Mouse (Mus musculus) T-cell, adult 2 months (primary cell): ENCODE results near the gene Cyp4f18.
"Not testable (repeated sequence)": the region's sequence is repeated elsewhere in the genome, so short reads cannot be mapped to it uniquely, and the experiment has no call there.

Experiments used
- DNase-seq: peaks from one replicate; pipeline ENCODE4 v3.0.0; 2022; ENCODE audit warnings: low spot score

Cyp4f18 gene

DNA sequence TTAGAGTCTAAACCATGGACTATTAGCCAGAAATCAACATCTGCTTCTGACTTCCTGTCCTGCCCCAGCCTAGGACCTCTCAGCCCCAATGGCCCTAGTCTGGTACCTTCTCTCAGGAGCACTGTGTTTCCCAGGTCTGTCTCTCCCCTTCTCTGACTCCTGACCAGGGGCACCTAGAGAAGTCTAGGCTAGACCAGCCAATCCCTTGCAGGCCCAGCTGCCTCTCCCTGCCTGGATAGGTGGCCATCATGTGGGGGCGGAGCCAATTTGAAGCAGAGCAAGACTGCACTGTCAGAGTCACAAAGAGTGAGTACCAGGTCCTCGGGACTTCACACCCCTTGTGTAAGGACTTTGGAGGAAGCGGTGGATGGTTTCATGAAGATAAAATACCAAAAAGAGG lies at the start of gene Cyp4f18:
Cyp4f18 (minus strand) TSS at position 154 of the 400 bp plus-strand sequence.
- DNase-seq: no peak

GRCm38 (mm10) chr8:72057643-72058042 lies 48.2 kb upstream of the Cyp4f18 start:
- DNase-seq: not testable (repeated sequence)

- not testable (repeated sequence) for DNase-seq
These were observed 45.2 kb upstream of the Cyp4f18 start for GRCm38 (mm10) chr8:72054633-72055032.

DNA sequence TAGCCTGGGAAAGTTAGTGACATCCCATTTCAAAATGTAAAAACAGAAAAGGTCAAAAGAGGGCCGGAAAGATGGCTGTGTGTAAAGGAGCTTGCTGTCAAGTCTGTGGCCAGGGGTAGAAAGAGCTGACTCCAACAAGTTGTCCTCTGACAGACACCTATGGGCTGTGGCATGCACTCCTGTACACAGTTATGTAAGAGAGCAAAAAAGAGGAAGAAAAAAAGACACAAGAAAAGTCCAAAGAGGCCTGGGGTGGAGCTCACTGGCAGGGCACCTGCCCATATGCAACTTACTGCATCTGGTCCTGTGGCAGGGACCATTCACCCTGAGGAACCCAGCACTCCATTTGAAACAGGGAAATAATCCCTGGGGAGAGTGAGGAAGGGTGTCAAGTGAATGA lies 33.1 kb upstream of the Cyp4f18 start:
- no peak for DNase-seq

DNA sequence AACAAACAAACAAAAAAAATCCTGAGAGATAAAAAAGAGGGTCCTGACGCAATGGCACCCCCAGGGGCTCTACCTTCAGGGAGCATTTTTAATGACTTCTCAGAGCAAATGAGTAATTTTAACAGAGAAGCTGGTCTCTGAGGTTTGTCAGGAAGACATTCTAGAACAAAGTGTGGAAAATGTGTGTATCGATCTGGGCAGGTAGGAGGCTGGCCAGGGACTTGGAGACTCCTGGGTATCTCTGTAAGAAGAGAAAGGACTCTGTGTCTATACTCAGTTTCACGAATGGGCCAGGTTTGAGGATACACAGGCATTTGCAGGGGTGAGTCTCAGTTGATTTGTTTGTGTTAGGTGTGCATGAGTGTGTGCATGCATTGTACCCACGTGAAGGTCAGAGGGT lies 31.5 kb upstream of the Cyp4f18 start, which contains the start of gene Olfr372:
Olfr372 (plus strand) TSS at position 301 of the 400 bp plus-strand sequence.
- not testable (repeated sequence) for DNase-seq

DNA sequence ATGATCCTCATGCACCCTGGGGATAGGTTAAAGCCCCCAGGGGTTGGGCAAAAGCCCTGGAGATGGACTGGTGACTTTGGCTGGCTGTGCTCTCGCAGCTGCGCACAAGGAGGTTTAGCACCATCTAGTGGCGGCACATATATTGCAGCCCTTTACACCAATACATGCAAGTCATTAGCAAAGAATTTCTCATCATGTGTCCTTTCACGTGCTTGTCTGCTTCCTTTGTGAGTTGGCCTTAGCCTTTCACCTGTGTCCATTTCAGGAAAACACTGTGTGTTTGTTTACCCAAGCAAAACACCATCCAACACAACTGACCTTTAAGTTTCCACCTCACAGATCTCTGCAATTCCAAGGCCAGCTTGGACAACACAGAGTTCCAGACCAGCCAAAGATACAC lies 23.5 kb upstream of the Cyp4f18 start:
- DNase-seq: peak; percentile 47

GRCm38 (mm10) chr8:72024886-72025285 lies 15.5 kb upstream of the Cyp4f18 start:
- DNase-seq: peak; percentile 48

GRCm38 (mm10) chr8:72019816-72020215 lies 10.4 kb upstream of the Cyp4f18 start:
- no peak for DNase-seq

DNA sequence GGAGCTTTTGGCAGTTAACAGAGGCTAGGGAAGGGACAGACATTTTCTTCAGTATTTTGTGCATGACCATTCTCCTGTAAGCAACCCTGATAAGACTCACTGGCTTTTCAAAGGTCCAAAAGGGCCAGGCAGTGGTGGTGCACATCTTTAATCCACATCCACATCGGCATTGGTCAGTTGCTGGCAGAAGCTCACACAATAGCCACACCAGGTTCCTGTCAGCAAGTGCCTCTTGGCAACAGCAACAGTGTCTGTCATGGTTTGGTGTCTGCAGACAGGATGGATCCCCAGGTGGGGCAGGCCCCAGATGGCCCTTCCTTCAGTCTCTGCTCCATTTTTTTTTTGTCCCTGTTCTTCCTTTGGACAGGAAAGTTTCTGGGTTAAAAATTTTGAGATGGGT lies 9.6 kb upstream of the Cyp4f18 start:
- not testable (repeated sequence) for DNase-seq

GRCm38 (mm10) chr8:72018141-72018540 lies 8.7 kb upstream of the Cyp4f18 start:
- DNase-seq: no peak

- not testable (repeated sequence) for DNase-seq
These were observed 7.9 kb upstream of the Cyp4f18 start for GRCm38 (mm10) chr8:72017339-72017738.

- not testable (repeated sequence) for DNase-seq
These were observed 4.2 kb upstream of the Cyp4f18 start for GRCm38 (mm10) chr8:72013506-72014228.

- DNase-seq: no peak
These were observed 1.2 kb downstream of the Cyp4f18 start for GRCm38 (mm10) chr8:72008134-72008641.

- no peak for DNase-seq
These were observed 2.7 kb downstream of the Cyp4f18 start for GRCm38 (mm10) chr8:72006763-72007162.

DNA sequence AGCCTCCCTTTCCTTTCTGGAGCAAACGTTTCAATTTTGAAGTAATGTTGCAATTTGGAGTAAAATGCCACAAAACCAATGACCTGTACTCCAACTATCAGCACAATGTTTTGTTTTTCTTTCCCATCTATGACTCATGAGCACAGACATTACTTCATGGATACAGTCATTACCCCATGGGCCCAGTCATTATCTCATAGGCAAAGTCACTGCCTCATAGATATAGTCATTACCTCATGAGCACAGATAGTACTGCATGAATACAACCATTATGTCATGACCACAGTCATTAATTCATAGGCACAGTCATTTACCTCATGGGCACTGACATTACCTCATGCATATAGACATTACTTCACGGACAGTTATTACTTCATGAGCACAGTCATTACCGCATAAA lies 3.5 kb downstream of the Cyp4f18 start:
- no peak for DNase-seq

- DNase-seq: no peak
These were observed 6.5 kb downstream of the Cyp4f18 start for GRCm38 (mm10) chr8:72002942-72003341.

DNA sequence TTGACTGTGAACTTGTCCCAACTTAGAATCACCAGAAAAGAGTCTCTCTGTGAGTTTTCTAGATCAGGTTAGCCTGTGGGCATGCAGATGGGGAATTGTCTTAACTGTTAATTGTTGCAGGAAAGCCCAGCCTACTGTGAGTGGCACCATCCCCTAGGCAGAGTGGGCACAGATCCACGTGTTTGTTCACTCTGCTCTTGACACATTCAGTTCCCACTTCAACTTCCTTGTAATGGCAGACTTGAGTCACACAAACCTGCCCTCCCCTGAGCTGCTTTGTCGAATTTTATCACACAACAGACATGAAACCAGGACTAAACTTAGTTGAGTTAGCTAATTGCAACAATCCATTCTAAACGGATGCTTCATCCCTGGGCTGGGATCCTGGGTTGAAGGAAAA lies 9.2 kb downstream of the Cyp4f18 start:
- DNase-seq: no peak

- DNase-seq: no peak
These were observed 10.0 kb downstream of the Cyp4f18 start for GRCm38 (mm10) chr8:71999434-71999833.

GRCm38 (mm10) chr8:71988867-71989599 lies 20.4 kb downstream of the Cyp4f18 start:
- DNase-seq: no peak

- DNase-seq: peak; percentile 61
These were observed 21.1 kb downstream of the Cyp4f18 start for GRCm38 (mm10) chr8:71988110-71988866.

DNA sequence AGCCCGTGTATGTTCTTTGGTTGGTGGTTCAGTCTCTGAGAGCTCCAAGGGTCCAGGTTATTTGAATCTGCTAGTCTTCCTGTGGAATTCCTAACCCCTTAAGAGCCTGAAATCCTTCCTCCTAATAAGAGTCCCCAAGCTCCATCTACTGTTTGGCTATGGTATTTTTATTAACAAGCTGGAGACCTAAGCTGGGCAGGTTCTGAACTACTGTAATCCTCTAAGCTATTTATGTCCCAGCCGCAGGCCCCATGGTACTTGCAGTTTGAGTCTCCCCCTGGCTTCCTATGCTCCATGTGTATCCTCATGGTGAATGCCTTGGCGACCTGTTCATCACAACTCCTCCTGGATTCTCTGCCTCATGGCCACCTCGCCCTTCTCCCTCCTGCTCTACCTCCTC lies 24.8 kb downstream of the Cyp4f18 start:
- DNase-seq: no peak

GRCm38 (mm10) chr8:71981456-71981855 lies 28.0 kb downstream of the Cyp4f18 start:
- DNase-seq: no peak
